Mouse (Mus musculus) lung, adult 2 months (tissue): Measurements from ENCODE around the gene Ezh1. TPM values are rescaled to one million over a fixed set of nuclear protein-coding genes. Genes with fewer than 3 reads are reported as not detected.
A peak's percentile ranks its signal among the peaks of the same experiment; 100 is the strongest.

Source experiments
- DNase-seq: peaks from one replicate; pipeline ENCODE4 v3.0.0; 2022
- H3K4me1 ChIP-seq: fragments of 200-500 bp; 2 replicates; pipeline ENCODE4 v1.6.1; 2011; ENCODE audit warnings: low read length; ENCODE audit not compliant: control insufficient read depth, insufficient read depth
- H3K4me3 ChIP-seq: fragments of 200-500 bp; replicated peaks from 2 replicates; pipeline ENCODE3; 2011; ENCODE audit warnings: low read depth, mild to moderate bottlenecking, control low read depth, low read length; ENCODE audit errors: extremely low read depth
- CTCF ChIP-seq: fragments of 200-500 bp; IDR thresholded peaks from 2 replicates; pipeline ENCODE4 v1.5.1; 2011; ENCODE audit warnings: mild to moderate bottlenecking, low read length, control low read depth; ENCODE audit not compliant: insufficient read depth
- POLR2A ChIP-seq: fragments of 200-500 bp; IDR thresholded peaks from 2 replicates; pipeline ENCODE4 v1.6.1; 2011; ENCODE audit warnings: low read depth, mild to moderate bottlenecking, control low read depth, low read length, borderline replicate concordance; ENCODE audit errors: extremely low read depth
- WGBS: fragments of 180-500 bp; shearing (Covaris S2); methylation state at CpG from one replicate; pipeline ENCODE4 v1.1.7; 2018; 5-methylcytosine and 5-hydroxymethylcytosine counted together
- polyA plus RNA-seq: library from polyadenylated mRNA; depleted of rRNA; stranded (reverse); fragments of >200 nt; gene quantifications from 2 replicates; pipeline ENCODE4 v1.2.3, GENCODE M21; 2012; rRNA removed

Gene Ezh1
- polyA plus RNA-seq, 1 experiment, result 50.1 TPM

- H3K4me1 ChIP-seq, result no peaks in the 10 kb centered on the region
- DNase-seq, result no peak
- TF ChIP-seq CTCF, result no peak
- TF ChIP-seq POLR2A, result no peak
- no peak overlapping the region for H3K4me3 ChIP-seq
- 48% methylated on average over 2 of the region's 2 CpGs for WGBS
These were observed 75.2 kb downstream of the Ezh1 start for GRCm38 (mm10) chr11:101151063-101151462.

GRCm38 (mm10) chr11:101149178-101150105, 76.8 kb downstream of the Ezh1 start:
- no peak for DNase-seq
- WGBS, result 44% methylated on average over 9 of the region's 9 CpGs
- TF ChIP-seq POLR2A (no peak), CTCF (no peak)
- no peak overlapping the region for H3K4me3 ChIP-seq
- H3K4me1 ChIP-seq, result no peaks in the 10 kb centered on the region

GRCm38 (mm10) chr11:101148751-101149150, 77.5 kb downstream of the Ezh1 start:
- 69% methylated on average over 10 of the region's 10 CpGs for WGBS
- peaks cover 2% of the 10 kb centered on the region for H3K4me1 ChIP-seq
- TF ChIP-seq CTCF, result no peak
- no peak for TF ChIP-seq POLR2A

GRCm38 (mm10) chr11:101146377-101146776, 79.9 kb downstream of the Ezh1 start:
- DNase-seq, result no peak
- TF ChIP-seq POLR2A (no peak), CTCF (no peak)
- Histone ChIP-seq H3K4me3 (no peak overlapping the region), H3K4me1 (peaks cover 4% of the 10 kb centered on the region)
- 43% methylated on average over 10 of the region's 10 CpGs for WGBS

More at GRCm38 (mm10) chr11:101148751-101149150, 77.5 kb downstream of the Ezh1 start:
- no peak for DNase-seq
- no peak overlapping the region for H3K4me3 ChIP-seq

DNA sequence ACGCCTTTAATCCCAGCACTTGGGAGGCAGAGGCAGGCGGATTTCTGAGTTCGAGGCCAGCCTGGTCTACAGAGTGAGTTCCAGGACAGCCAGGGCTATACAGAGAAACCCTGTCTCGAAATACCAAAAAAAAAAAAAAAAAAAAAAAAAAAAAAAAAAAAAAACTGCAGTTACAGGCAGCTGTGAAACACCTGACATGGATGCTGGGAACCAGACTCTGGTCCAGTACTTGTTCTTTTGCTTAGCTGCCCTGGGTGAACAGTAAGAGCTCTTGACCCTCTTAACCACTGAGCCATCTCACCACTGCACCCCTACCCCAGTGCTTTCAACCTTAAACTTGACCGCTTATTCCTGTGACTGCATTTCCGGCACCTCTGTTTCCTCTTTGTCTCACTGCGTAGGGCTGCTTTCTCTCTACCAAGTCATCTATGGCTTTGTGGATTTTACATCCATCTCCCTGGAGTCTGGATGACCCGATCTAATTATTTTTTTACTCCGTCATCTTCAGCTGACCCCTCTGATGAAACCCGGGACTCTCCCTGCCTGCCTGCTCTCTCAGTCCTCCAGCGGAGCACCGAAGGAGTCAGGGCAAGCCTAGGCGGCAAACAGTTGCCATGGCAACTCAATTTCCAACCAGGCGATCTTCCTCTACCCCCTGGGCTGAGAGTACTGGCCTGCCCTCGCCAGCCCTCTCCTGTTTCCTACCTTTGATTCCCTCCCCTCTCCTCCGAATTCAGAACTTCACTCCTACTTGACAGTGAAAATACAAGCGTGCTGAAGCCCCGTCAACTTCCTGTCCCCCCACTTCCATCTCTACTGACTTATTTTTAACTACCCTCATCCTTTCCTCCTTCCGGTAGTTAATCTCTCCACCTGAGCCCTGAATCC, 82.7 kb downstream of the Ezh1 start:
- Histone ChIP-seq H3K4me3 (peak overlapping the region; percentile 44), H3K4me1 (peaks cover 6% of the 10 kb centered on the region)
- 18% methylated on average over 18 of the region's 19 CpGs for WGBS
- no peak for DNase-seq
- no peak for TF ChIP-seq CTCF
- TF ChIP-seq POLR2A, result no peak

- peaks cover 6% of the 10 kb centered on the region for H3K4me1 ChIP-seq
- no peak for DNase-seq
- H3K4me3 ChIP-seq, result no peak overlapping the region
- 89% methylated on average over 10 of the region's 10 CpGs for WGBS
- no peak for TF ChIP-seq CTCF
- TF ChIP-seq POLR2A, result no peak
These were observed 83.9 kb downstream of the Ezh1 start for GRCm38 (mm10) chr11:101142215-101142967.

Other genes with a start within 250 kb of the Ezh1 start
- 81.9 and 102 TPM in 2 replicates for gene Atp6v0a1, start 217.0 kb downstream of the Ezh1 start, polyA plus RNA-seq
- gene Naglu, start 156.5 kb downstream of the Ezh1 start, polyA plus RNA-seq, result 32.2 and 33.5 TPM in 2 replicates
- 0.17 and 0.29 TPM in 2 replicates for gene Hsd17b1, start 148.1 kb downstream of the Ezh1 start, polyA plus RNA-seq
- gene Coasy, start 143.9 kb downstream of the Ezh1 start, polyA plus RNA-seq, result 40.2 and 43.9 TPM in 2 replicates
- 25.5 and 47.0 TPM in 2 replicates for gene Mlx, start 139.2 kb downstream of the Ezh1 start, polyA plus RNA-seq
- 1.5 and 2.1 TPM in 2 replicates for gene Psmc3ip, start 131.0 kb downstream of the Ezh1 start, polyA plus RNA-seq
- 47.6 and 58.8 TPM in 2 replicates for gene Retreg3, start 106.6 kb downstream of the Ezh1 start, polyA plus RNA-seq
- 10.7 and 14.4 TPM in 2 replicates for gene Tubg1, start 106.5 kb downstream of the Ezh1 start, polyA plus RNA-seq
- 2.4 and 3.2 TPM in 2 replicates for gene Tubg2, start 70.6 kb downstream of the Ezh1 start, polyA plus RNA-seq
- 2.6 and 2.7 TPM in 2 replicates for gene Cntnap1, start 55.9 kb downstream of the Ezh1 start, polyA plus RNA-seq
- gene Plekhh3, start 55.1 kb downstream of the Ezh1 start, polyA plus RNA-seq, result 41.2 and 47.4 TPM in 2 replicates
- 0.45 and 0.62 TPM in 2 replicates for gene Ccr10, start 51.0 kb downstream of the Ezh1 start, polyA plus RNA-seq
- gene Ramp2, start 19.6 kb upstream of the Ezh1 start, polyA plus RNA-seq, result 710 and 828 TPM in 2 replicates
- gene Vps25, start 27.2 kb upstream of the Ezh1 start, polyA plus RNA-seq, result 82.9 and 97.4 TPM in 2 replicates
- gene Wnk4, start 34.1 kb upstream of the Ezh1 start, polyA plus RNA-seq, result 6.5 and 10.4 TPM in 2 replicates
- 0.22 and 0.59 TPM in 2 replicates for gene Cntd1, start 52.5 kb upstream of the Ezh1 start, polyA plus RNA-seq
- gene Coa3, start 52.7 kb upstream of the Ezh1 start, polyA plus RNA-seq, result 194 and 283 TPM in 2 replicates
- 70.3 and 97.9 TPM in 2 replicates for gene Becn1, start 75.8 kb upstream of the Ezh1 start, polyA plus RNA-seq
- gene Psme3, start 89.8 kb upstream of the Ezh1 start, polyA plus RNA-seq, result 30.6 and 40.4 TPM in 2 replicates
- gene Aoc2, start 98.6 kb upstream of the Ezh1 start, polyA plus RNA-seq, result 3.3 and 3.6 TPM in 2 replicates
- 11.5 and 15.3 TPM in 2 replicates for gene Aoc3, start 104.1 kb upstream of the Ezh1 start, polyA plus RNA-seq
- 0.13 TPM in 1 of 2 replicates, not detected in the other for gene G6pc, start 141.1 kb upstream of the Ezh1 start, polyA plus RNA-seq
- gene Aarsd1, start 191.2 kb upstream of the Ezh1 start, polyA plus RNA-seq, result 20.5 and 20.9 TPM in 2 replicates
- gene Gm27029, start 198.3 kb upstream of the Ezh1 start, polyA plus RNA-seq, result 0.22 and 0.36 TPM in 2 replicates
- gene Rundc1, start 198.6 kb upstream of the Ezh1 start, polyA plus RNA-seq, result 21.7 and 22.4 TPM in 2 replicates
- gene Ptges3l, start 198.9 kb upstream of the Ezh1 start, polyA plus RNA-seq, result 1.7 and 5.3 TPM in 2 replicates
- 221 and 297 TPM in 2 replicates for gene Rpl27, start 215.8 kb upstream of the Ezh1 start, polyA plus RNA-seq
- gene Ifi35, start 221.9 kb upstream of the Ezh1 start, polyA plus RNA-seq, result 57.9 and 76.4 TPM in 2 replicates
- gene Rnd2, start 238.5 kb upstream of the Ezh1 start, polyA plus RNA-seq, result 14.8 and 17.7 TPM in 2 replicates
- gene Vat1, start 239.8 kb upstream of the Ezh1 start, polyA plus RNA-seq, result 224 and 235 TPM in 2 replicates